Mouse (Mus musculus) embryonic facial prominence, embryonic 14.5 days (tissue): ENCODE results near the gene Slc44a2. TPM values are rescaled to one million over a fixed set of nuclear protein-coding genes. Genes with fewer than 3 reads are reported as not detected.

ENCODE experiments used
- ATAC-seq: fragments of 200-750 bp; cut with Nextera tagmentation; 2 replicates; pipeline ENCODE4 v1.8.0; 2017; ENCODE audit warnings: low read depth, moderate number of reproducible peaks, moderate TSS enrichment
- DNase-seq: peaks from one replicate; pipeline ENCODE4 v3.0.0-alpha.2; 2015; ENCODE audit warnings: low spot score
- H3K27ac ChIP-seq: fragments of 300-500 bp; sonication (generic); replicated peaks from 2 replicates; pipeline ENCODE4 v1.5.1; 2014; ENCODE audit warnings: low read depth, mild to moderate bottlenecking, low read length, moderate library complexity
- H3K27me3 ChIP-seq: fragments of 300-500 bp; sonication (generic); replicated peaks from 2 replicates; pipeline ENCODE4 v1.6.1; 2014; ENCODE audit warnings: low read length; ENCODE audit not compliant: control insufficient read depth, insufficient read depth
- H3K36me3 ChIP-seq: fragments of 300-500 bp; sonication (generic); 2 replicates; pipeline ENCODE4 v1.6.1; 2014; ENCODE audit warnings: low read length, mixed read lengths; ENCODE audit not compliant: control insufficient read depth, insufficient read depth
- H3K4me1 ChIP-seq: fragments of 300-500 bp; sonication (generic); 2 replicates; pipeline ENCODE4 v1.6.1; 2014; ENCODE audit warnings: antibody characterized with exemption, low read length; ENCODE audit not compliant: control insufficient read depth, insufficient read depth
- H3K4me2 ChIP-seq: fragments of 300-500 bp; sonication (generic); 2 replicates; pipeline ENCODE4 v1.6.1; 2014; ENCODE audit warnings: low read depth, mild to moderate bottlenecking, low read length, moderate library complexity, mixed read lengths
- H3K4me3 ChIP-seq: fragments of 300-500 bp; sonication (generic); 2 replicates; pipeline ENCODE4 v1.5.1; 2014; ENCODE audit warnings: low read depth, mild to moderate bottlenecking, low read length
- H3K9ac ChIP-seq: fragments of 300-500 bp; sonication (generic); 2 replicates; pipeline ENCODE4 v1.6.1; 2014; ENCODE audit warnings: low read depth, mild to moderate bottlenecking, low read length, moderate library complexity, mixed read lengths
- H3K9me3 ChIP-seq: fragments of 300-500 bp; sonication (generic); 2 replicates; pipeline ENCODE4 v1.6.1; 2016; ENCODE audit warnings: low read length; ENCODE audit not compliant: control insufficient read depth
- WGBS: fragments of 180-500 bp; shearing (Covaris S2); extraction: QIAGEN DNeasy Blood & Tissue Kit; methylation state at CpG from one replicate; pipeline ENCODE4 v1.1.7; 2014; 5-methylcytosine and 5-hydroxymethylcytosine counted together
- polyA plus RNA-seq: library from polyadenylated mRNA; unstranded; fragments of >200 nt; fragmentation: Nextera tagmentation; extraction: Ambion mirVana; gene quantifications from 2 replicates; pipeline ENCODE4 v1.2.1, GENCODE M21; 2014

Slc44a2 gene
- polyA plus RNA-seq, 1 experiment from 2014 or later, result 111 TPM

DNA sequence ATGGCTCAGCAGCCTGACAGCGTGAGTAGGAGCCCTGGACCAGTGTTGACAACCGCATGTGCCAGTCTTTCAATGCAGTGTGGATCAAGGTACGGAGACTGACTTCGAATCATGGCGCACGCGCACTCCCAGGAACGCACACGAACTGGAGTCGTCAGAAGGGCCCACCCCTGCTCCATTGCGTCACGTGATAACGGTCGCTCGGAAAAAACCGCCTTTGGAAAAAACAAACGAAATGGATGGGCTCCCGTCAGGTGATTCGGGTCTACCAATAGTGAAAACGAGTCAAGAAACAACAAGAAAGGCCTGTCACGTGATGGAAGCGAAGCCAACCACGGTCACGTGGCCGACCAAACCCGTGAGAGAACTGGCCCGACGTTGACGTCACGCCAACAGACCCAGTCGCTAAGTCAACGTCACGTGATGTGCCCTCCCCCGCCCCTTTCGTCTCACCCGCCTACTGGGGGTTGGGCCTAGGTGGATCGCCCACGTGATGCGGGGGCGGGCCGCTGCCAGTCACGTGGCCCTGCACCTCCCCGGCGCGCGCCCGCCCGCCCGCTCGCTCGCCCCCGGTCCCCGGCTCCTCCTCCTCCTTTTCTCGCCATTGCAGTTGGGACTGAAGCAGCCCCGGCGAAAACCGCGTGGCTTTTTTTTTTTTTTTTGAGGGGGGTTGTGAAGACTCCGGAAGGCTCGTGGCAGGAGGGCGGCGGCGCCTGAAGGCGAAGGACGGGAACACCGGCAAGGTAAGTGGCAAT, 47.0 kb downstream of the Slc44a2 start, which contains the start of gene Ilf3:
Gene Ilf3, plus strand, starts transcription at position 515 of the 755 bp plus-strand sequence.
- ATAC-seq (peak; percentile 91), DNase-seq (peak; percentile 100)

DNA sequence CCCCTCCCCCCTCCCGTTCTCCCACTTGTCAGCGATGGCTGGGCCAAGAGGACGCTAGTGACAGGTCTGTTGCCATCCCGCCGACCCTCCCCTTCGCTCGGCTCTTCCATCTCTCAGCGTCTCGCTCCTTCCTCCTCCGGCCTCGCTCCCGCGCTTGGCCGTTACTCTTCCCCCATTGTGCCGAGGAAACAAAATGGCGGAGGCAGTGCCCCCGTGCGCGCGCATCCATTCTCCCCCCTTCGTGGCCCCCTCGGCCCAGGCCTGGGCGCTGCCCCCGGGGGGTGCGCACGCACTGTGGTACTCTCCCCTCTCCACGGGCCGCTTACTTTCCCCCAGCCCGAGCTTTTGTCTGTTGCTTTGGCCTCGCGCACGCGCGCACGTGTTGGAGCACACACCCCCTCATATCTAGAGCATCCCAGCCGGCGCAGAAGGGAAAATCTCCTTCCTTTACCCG, 47.7 kb downstream of the Slc44a2 start:
- ATAC-seq, result peak; percentile 42
- Histone ChIP-seq H3K4me3 (peak overlapping the region; percentile 57), H3K4me1 (peaks cover 5% of the 10 kb centered on the region), H3K36me3 (peaks cover 17% of the 10 kb centered on the region), H3K27me3 (no peaks in the 10 kb centered on the region), H3K4me2 (peak overlapping the region; percentile 64), H3K27ac (peak overlapping the region; percentile 90), H3K9ac (peak overlapping the region; percentile 92), H3K9me3 (no peaks in the 10 kb centered on the region)
- 1% methylated on average over 37 of the region's 38 CpGs for WGBS
- peak; percentile 81 for DNase-seq

More for the DNA sequence above, 47.0 kb downstream of the Slc44a2 start, which contains the start of gene Ilf3:
- Histone ChIP-seq H3K4me3 (peak within 1 kb of the TSS; percentile 57), H3K27me3 (no peaks in the 10 kb centered on the region), H3K4me1 (peaks cover 5% of the 10 kb centered on the region), H3K9me3 (no peaks in the 10 kb centered on the region), H3K9ac (peak within 1 kb of the TSS; percentile 92), H3K36me3 (peaks cover 11% of the 10 kb centered on the region), H3K27ac (peak within 1 kb of the TSS; percentile 90), H3K4me2 (peak within 1 kb of the TSS; percentile 68)
- under 1% methylated on average over 37 of the region's 66 CpGs for WGBS

DNA sequence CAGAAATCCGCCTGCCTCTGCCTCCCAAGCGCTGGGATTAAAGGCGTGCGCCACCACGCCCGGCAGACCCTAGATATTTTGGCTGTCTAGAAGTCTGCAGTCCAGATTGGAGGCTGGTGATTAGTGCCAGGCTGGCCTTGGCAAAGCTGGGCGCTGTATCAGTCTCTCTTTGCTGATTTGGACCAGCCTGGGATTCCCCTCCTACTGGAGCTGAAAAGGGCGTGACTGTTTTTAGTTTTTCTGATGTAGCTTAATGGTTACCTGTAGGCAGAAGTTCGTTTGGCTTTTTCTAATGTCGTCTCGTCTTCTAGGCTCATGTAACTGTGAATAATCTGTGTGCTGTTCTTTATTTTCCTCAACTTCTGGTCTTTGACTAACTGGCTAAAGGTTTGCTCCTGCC, 48.6 kb downstream of the Slc44a2 start:
- Histone ChIP-seq H3K9me3 (no peaks in the 10 kb centered on the region), H3K27ac (no peak overlapping the region), H3K4me1 (peaks cover 5% of the 10 kb centered on the region), H3K4me2 (peak overlapping the region; percentile 64), H3K9ac (peak overlapping the region; percentile 92), H3K36me3 (peaks cover 22% of the 10 kb centered on the region), H3K4me3 (peak overlapping the region; percentile 57), H3K27me3 (no peaks in the 10 kb centered on the region)
- 60% methylated on average over 11 of the region's 11 CpGs for WGBS
- ATAC-seq (no peak), DNase-seq (no peak)

DNA sequence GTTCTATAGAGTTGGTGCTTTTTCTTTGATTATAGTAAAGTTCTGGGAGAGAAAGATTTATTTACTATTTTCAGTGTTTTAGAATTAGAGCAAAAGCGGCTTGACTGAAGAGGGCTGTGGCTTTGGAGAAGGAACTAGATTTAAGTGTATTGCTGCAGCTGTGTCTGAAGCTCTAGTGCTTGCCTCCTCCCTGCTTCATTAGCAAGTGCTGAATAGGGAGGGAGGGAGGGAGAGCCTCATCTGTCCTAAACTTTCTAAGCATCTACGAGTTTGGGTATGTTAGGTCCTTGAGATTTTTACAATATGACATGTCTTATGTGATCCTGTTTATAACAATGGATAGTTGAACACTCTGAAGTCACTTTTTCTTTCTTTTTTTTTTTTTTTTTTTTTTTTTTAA, 50.4 kb downstream of the Slc44a2 start:
- no peak for ATAC-seq
- WGBS, result 93% methylated on average over 2 of the region's 2 CpGs
- H3K4me3 ChIP-seq, result no peak overlapping the region

DNA sequence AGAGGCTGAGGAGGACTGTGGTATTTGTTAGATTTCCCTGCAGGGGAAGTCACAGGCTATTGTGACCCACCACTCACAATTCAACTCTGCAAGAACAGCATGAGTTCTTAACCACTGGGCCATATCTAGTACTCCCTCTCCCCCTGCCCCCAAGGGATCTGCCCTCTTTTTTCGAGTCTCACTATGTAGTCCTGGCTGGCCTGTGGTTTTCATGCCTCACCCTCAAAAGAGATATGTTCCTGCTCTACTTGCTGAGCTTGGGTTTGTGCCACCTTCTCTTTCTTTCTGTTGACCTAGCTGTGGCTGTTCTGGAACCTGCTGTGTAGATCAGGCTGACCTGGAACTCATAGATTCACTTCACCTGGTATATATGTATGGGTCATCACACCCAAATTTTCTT, 52.0 kb downstream of the Slc44a2 start:
- peaks cover 5% of the 10 kb centered on the region for H3K4me1 ChIP-seq
- ATAC-seq (no peak), DNase-seq (no peak)
- no peak overlapping the region for H3K4me2 ChIP-seq
- H3K27me3 ChIP-seq, result no peaks in the 10 kb centered on the region
- peaks cover 36% of the 10 kb centered on the region for H3K36me3 ChIP-seq
- WGBS, result 74% methylated on average over 1 of the region's 1 CpGs
- no peaks in the 10 kb centered on the region for H3K9me3 ChIP-seq
- no peak overlapping the region for H3K9ac ChIP-seq
- H3K27ac ChIP-seq, result no peak overlapping the region
- H3K4me3 ChIP-seq, result no peak overlapping the region

More for the DNA sequence above, 50.4 kb downstream of the Slc44a2 start:
- no peaks in the 10 kb centered on the region for H3K9me3 ChIP-seq
- H3K36me3 ChIP-seq, result peaks cover 33% of the 10 kb centered on the region
- peaks cover 5% of the 10 kb centered on the region for H3K4me1 ChIP-seq
- no peak overlapping the region for H3K27ac ChIP-seq
- DNase-seq, result no peak
- H3K9ac ChIP-seq, result no peak overlapping the region
- H3K4me2 ChIP-seq, result no peak overlapping the region
- H3K27me3 ChIP-seq, result no peaks in the 10 kb centered on the region

DNA sequence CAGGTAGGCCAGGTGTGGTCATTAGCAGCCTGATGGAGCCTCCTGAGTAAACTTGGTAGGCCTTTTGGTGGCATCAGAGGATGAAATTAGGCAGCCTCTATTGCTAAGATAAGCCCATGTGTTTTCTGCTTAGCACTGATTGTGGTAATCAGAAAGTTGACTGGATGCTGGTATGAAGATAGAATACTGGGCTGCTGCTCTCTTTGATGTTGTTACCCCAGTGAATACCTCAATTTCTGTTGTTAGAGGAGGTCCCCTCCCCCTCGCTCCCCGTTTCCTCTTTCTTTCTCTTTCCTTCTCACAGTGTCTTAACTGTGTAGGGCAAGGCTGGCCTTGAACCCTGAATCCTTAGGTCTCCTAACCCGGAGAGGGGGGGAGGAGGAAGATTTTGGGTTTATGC, 58.7 kb downstream of the Slc44a2 start:
- H3K27ac ChIP-seq, result no peak overlapping the region
- no peaks in the 10 kb centered on the region for H3K9me3 ChIP-seq
- H3K9ac ChIP-seq, result no peak overlapping the region
- H3K4me2 ChIP-seq, result no peak overlapping the region
- ATAC-seq, result no peak
- 79% methylated on average over 3 of the region's 3 CpGs for WGBS
- H3K36me3 ChIP-seq, result peaks cover 32% of the 10 kb centered on the region
- no peaks in the 10 kb centered on the region for H3K27me3 ChIP-seq
- H3K4me3 ChIP-seq, result no peak overlapping the region
- DNase-seq, result no peak
- 0 out of 2 replicates have a peak, but pooled peaks cover 6% of the 10 kb centered on the region for H3K4me1 ChIP-seq

DNA sequence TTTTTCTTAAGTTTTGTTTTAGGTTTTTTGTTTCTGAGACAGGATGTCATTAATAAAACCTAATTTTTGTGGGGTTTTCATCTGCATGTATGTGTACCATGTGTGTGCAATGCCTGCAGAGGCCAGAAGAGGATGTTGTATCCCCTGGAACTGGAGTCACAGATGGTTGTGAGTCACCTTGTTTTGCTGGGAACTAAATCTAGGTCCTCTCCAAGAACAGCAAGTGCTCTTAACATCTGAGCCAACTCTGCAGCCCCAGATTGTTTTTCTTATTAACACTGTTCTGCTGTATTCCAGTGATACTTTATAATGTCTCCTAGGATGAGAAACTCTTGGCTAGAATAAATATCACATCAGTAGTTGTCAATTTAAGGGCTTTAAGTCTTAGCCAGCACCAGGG, 60.4 kb downstream of the Slc44a2 start:
- Histone ChIP-seq H3K36me3 (peaks cover 21% of the 10 kb centered on the region; the same call in 1 of the 2 replicates), H3K27me3 (no peaks in the 10 kb centered on the region), H3K4me2 (no peak overlapping the region), H3K27ac (no peak overlapping the region), H3K4me3 (no peak overlapping the region), H3K9me3 (no peaks in the 10 kb centered on the region), H3K9ac (no peak overlapping the region), H3K4me1 (0 out of 2 replicates have a peak, but pooled peaks cover 6% of the 10 kb centered on the region)
- ATAC-seq (no peak), DNase-seq (no peak)

DNA sequence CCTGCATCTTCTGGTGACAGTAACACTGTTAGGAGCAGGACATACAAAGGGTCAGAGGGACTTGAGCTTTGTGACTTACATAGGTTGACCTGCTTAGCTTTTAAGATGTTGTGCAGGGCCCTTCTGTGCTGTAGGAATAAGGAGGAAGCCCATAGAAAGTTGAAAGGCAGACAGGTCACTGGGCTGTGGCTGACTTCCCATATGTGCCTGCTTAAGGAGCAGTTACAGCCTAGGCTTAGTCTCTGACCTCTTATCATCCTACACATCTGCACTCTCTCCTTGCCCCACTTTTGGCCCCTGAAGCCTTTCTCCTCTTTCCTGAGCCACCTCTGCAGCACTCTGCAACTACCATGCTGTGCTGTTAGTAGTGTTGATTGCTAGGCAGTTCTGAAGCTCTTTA, 63.5 kb downstream of the Slc44a2 start:
- Histone ChIP-seq H3K27me3 (no peaks in the 10 kb centered on the region), H3K36me3 (peaks cover 31% of the 10 kb centered on the region)
- DNase-seq, result no peak

More for the DNA sequence above, 63.5 kb downstream of the Slc44a2 start:
- Histone ChIP-seq H3K9ac (no peak overlapping the region), H3K4me2 (no peak overlapping the region), H3K27ac (no peak overlapping the region), H3K4me3 (no peak overlapping the region), H3K9me3 (no peaks in the 10 kb centered on the region), H3K4me1 (0 out of 2 replicates have a peak, but pooled peaks cover 5% of the 10 kb centered on the region)
- no peak for ATAC-seq
